In genomic region chr1:113372679-113373078, GRCm38 (mm10) we compare ENCODE assay signal across 14 mouse cellular contexts.
"Had no signal": no experiment of that assay in that cellular context is flagged by ENCODE, and none has a peak within 500 bp of the region (broad histone marks: within the 10 kb centered on the region; RNA-seq: fewer than 3 reads in every experiment).

No protein-coding gene starts in this region.

- H3K9ac ChIP-seq: kidney, embryonic 15.5 days; liver, embryonic 15.5 days; midbrain, embryonic 13.5 days; neural tube, embryonic 15.5 days had no signal

- H3K27me3 ChIP-seq: kidney, embryonic 15.5 days; liver, embryonic 15.5 days; midbrain, embryonic 13.5 days; neural tube, embryonic 15.5 days had no signal

- H3K4me3 ChIP-seq: kidney, embryonic 15.5 days; limb, embryonic 10.5 days; liver, embryonic 15.5 days; midbrain, embryonic 13.5 days; myocyte; neural tube, embryonic 15.5 days had no signal

- H3K4me2 ChIP-seq: kidney, embryonic 15.5 days; liver, embryonic 11.5 days; liver, embryonic 15.5 days; midbrain, embryonic 13.5 days; neural tube, embryonic 15.5 days had no signal

- H3K4me1 ChIP-seq: kidney, embryonic 15.5 days; limb, embryonic 10.5 days; liver, embryonic 15.5 days; midbrain, embryonic 13.5 days; neural tube, embryonic 15.5 days had no signal

- H3K27ac ChIP-seq: kidney, embryonic 15.5 days; limb, embryonic 10.5 days; liver, embryonic 15.5 days; midbrain, embryonic 13.5 days; neural tube, embryonic 15.5 days had no signal

- H3K36me3 ChIP-seq: kidney, embryonic 15.5 days; limb, embryonic 10.5 days; liver, embryonic 15.5 days; midbrain, embryonic 13.5 days; neural tube, embryonic 15.5 days had no signal

- DNase-seq: kidney, postnatal 14 days; lung, adult 2 months; lung, postnatal 36 days; right cerebral cortex, adult 18-20 months; right cerebral cortex, postnatal 25 days; thymus, postnatal 4 days had no signal

- ATAC-seq: lung, postnatal 0 days; midbrain, embryonic 13.5 days had no signal

- H3K9me3 ChIP-seq: kidney, embryonic 15.5 days; limb, embryonic 10.5 days; liver, embryonic 15.5 days; midbrain, embryonic 13.5 days; neural tube, embryonic 15.5 days had no signal
